Mouse (Mus musculus) hematopoietic multipotent progenitor cell, adult 10-12 weeks (in vitro differentiated cells): Measurements from ENCODE around the gene Ccdc74a. TPM values are rescaled to one million over a fixed set of nuclear protein-coding genes. Genes with fewer than 3 reads are reported as not detected.

Experiments used
- polyA plus RNA-seq: library from polyadenylated mRNA; stranded (reverse); fragments of >175 nt; gene quantifications from 2 replicates; pipeline ENCODE4 v1.2.3, GENCODE M21; 2012; ENCODE audit warnings: low replicate concordance

The Ccdc74a gene
- 0.43 and 5.8 TPM in 2 replicates for polyA plus RNA-seq

DNA sequence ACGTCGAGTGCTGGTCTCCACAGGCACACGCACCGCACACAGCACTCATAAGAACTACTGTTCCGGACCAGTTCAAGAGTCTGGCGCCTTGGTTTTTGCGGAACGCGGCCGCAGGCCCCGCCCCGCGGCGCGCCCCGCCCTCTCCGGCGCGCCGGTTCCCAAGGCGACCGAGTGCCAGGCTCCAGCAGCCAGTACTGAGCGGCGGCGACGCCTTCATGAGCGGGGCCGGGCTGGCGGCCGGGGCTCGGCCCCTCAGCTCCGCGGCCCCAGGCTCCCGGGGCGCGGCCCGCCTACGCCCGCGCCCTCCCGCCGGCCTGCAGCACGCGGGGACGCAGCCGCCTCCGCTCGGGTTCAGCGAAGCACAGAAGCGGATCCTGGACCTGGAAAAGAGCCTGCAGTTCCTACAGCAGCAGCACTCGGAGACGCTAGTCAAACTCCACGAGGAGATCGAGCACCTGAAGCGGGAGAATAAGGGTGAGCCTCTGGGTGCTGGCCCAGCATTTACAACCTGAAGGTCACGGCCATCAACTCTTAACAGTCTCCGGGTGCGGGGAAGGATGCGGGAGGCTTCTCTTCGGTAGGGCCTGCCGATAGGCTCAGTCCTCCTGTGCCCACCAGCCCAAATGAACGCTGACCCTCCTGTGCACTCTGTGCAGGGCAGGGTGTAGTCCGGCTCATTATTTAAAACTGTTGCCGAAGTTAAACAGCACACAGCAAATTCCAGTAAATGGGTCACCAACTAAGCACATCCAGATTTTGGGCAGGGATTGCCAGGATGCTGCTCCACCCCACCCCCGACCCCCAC, at the start of gene Ccdc74a:
Ccdc74a (plus strand) TSS at position 161 of the 805 bp plus-strand sequence.

DNA sequence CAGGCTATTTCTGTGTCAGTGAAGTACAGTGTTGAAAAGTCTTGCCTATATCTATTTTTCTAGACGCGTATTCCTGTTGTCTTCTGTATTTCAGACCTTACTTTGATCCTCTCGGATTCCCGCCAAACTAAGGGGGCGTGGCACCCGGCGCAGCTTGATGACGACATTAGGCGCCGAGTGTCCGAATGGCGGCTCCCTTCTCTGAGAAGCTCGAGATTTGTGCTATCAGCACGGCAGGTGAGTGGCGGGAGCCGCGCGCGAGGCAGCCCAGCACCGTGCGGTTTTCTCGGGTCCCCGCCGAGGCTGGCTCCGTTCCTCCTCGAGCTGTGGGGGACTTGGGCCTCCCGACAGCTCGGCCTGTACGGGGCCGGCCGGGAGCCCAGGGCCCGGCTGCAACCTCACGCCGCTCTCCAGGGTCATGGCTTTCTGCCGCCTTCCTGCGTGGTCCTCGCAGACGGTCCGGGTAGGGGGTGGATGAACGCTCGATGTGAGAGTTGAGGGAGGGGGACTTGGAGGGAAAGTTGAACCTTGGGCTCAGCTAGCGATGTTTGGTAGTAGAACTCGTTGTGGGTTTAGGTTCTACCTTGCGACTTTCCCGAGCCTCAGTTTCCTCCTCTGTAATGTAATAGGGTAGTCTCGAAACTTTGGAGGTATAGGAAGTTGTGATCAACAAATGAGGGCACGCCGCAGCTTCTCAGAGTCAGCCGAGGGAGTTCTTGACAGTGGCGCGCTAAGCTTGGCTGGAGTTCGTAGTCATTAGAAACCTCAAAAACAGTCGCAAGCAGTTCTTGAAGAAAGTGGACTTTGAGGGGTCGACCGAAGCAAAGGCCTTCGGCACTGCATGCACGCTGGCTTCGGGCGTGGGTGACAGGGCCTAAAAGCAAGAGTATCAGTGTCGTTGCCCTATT, 26.8 kb upstream of the Ccdc74a start, which contains the start of gene Smpd4:
Smpd4 (plus strand) TSS at position 157 of the 908 bp plus-strand sequence.

Other genes starting within 250 kb of the Ccdc74a start
- 10.6 and 14.6 TPM in 2 replicates for gene Snap29, start 240.5 kb upstream of the Ccdc74a start, polyA plus RNA-seq
- 11.3 and 38.5 TPM in 2 replicates for gene Pi4ka, start 240.2 kb upstream of the Ccdc74a start, polyA plus RNA-seq
- 26.5 and 55.6 TPM in 2 replicates for gene Crkl, start 194.5 kb upstream of the Ccdc74a start, polyA plus RNA-seq
- gene Aifm3, start 156.9 kb upstream of the Ccdc74a start, polyA plus RNA-seq, result not detected in 2 replicates
- gene Lztr1, start 137.8 kb upstream of the Ccdc74a start, polyA plus RNA-seq, result 31.8 and 40.5 TPM in 2 replicates
- 135 and 167 TPM in 2 replicates for gene Thap7, start 115.3 kb upstream of the Ccdc74a start, polyA plus RNA-seq
- not detected in 2 replicates for gene Lrrc74b, start 85.2 kb upstream of the Ccdc74a start, polyA plus RNA-seq
- 0.04 TPM in 1 of 2 replicates, not detected in the other for gene P2rx6, start 84.6 kb upstream of the Ccdc74a start, polyA plus RNA-seq
- gene Slc7a4, start 63.3 kb upstream of the Ccdc74a start, polyA plus RNA-seq, result 0.38 and 0.89 TPM in 2 replicates
- gene Smpd4, start 27.1 kb upstream of the Ccdc74a start, polyA plus RNA-seq, result 4.3 and 26.9 TPM in 2 replicates
- 168 and 199 TPM in 2 replicates for gene Med15, start 86.4 kb downstream of the Ccdc74a start, polyA plus RNA-seq
- gene Klhl22, start 113.1 kb downstream of the Ccdc74a start, polyA plus RNA-seq, result 4.9 and 14.8 TPM in 2 replicates
- 1.3 and 4.3 TPM in 2 replicates for gene Scarf2, start 150.8 kb downstream of the Ccdc74a start, polyA plus RNA-seq
- gene B830017H08Rik, start 186.7 kb downstream of the Ccdc74a start, polyA plus RNA-seq, result not detected in 2 replicates
- 1.8 and 8.0 TPM in 2 replicates for gene Car15, start 191.9 kb downstream of the Ccdc74a start, polyA plus RNA-seq
- 0.42 and 1.5 TPM in 2 replicates for gene Gm20518, start 245.2 kb downstream of the Ccdc74a start, polyA plus RNA-seq
- gene Tssk1, start 247.8 kb downstream of the Ccdc74a start, polyA plus RNA-seq, result not detected in 2 replicates